Mouse (Mus musculus) liver, postnatal 0 days (tissue): ENCODE results near the gene Ms4a10. TPM values are rescaled to one million over a fixed set of nuclear protein-coding genes. Genes with fewer than 3 reads are reported as not detected.

ENCODE experiments used
- ATAC-seq: fragments of 200-750 bp; cut with Nextera tagmentation; 2 replicates; pipeline ENCODE4 v1.8.0; 2017; ENCODE audit warnings: mild to moderate bottlenecking, moderate library complexity
- DNase-seq: peaks from one replicate; pipeline ENCODE4 v3.0.0-alpha.2; 2016
- H3K27ac ChIP-seq: fragments of 300-500 bp; sonication (generic); 2 replicates; pipeline ENCODE4 v1.5.1; 2014; ENCODE audit warnings: antibody characterized with exemption, moderate library complexity, mild to moderate bottlenecking, low read depth
- H3K27me3 ChIP-seq: fragments of 300-500 bp; sonication (generic); 2 replicates; pipeline ENCODE4 v1.6.1; 2014; ENCODE audit warnings: low read length, control low read depth, mixed read lengths; ENCODE audit not compliant: insufficient read depth
- H3K36me3 ChIP-seq: fragments of 300-500 bp; sonication (generic); replicated peaks from 2 replicates; pipeline ENCODE4 v1.6.1; 2014; ENCODE audit warnings: mild to moderate bottlenecking, control low read depth, low read length, moderate library complexity, mixed read lengths; ENCODE audit not compliant: insufficient read depth
- H3K4me1 ChIP-seq: fragments of 300-500 bp; sonication (generic); 2 replicates; pipeline ENCODE4 v1.6.1; 2014; ENCODE audit warnings: antibody characterized with exemption, mild to moderate bottlenecking, control low read depth; ENCODE audit not compliant: insufficient read depth
- H3K4me2 ChIP-seq: fragments of 300-500 bp; sonication (generic); 2 replicates; pipeline ENCODE4 v1.6.1; 2014; ENCODE audit warnings: low read depth, mild to moderate bottlenecking, low read length, moderate library complexity, mixed read lengths
- H3K4me3 ChIP-seq: fragments of 300-500 bp; sonication (generic); 2 replicates; pipeline ENCODE4 v1.5.1; 2014; ENCODE audit warnings: low read depth, low read length
- H3K9ac ChIP-seq: fragments of 300-500 bp; sonication (generic); replicated peaks from 2 replicates; pipeline ENCODE4 v1.6.1; 2014; ENCODE audit warnings: mild to moderate bottlenecking, moderate library complexity
- H3K9me3 ChIP-seq: fragments of 300-500 bp; sonication (generic); 2 replicates; pipeline ENCODE4 v1.6.1; 2016; ENCODE audit warnings: mild to moderate bottlenecking, control low read depth, low read length, mixed read lengths
- CTCF ChIP-seq: sonication (generic); IDR thresholded peaks from 2 replicates; pipeline ENCODE4 v1.5.1; 2016; ENCODE audit warnings: antibody characterized with exemption, low read depth
- EP300 ChIP-seq: IDR thresholded peaks from 2 replicates; pipeline ENCODE4 v1.6.1; 2016; ENCODE audit warnings: antibody characterized with exemption, low read depth, mild to moderate bottlenecking
- WGBS: fragments of 180-500 bp; shearing (Covaris S2); extraction: QIAGEN DNeasy Blood & Tissue Kit; methylation state at CpG from one replicate; pipeline ENCODE4 v1.1.7; 2014; ENCODE audit not compliant: insufficient replicate concordance; 5-methylcytosine and 5-hydroxymethylcytosine counted together
- polyA plus RNA-seq: library from polyadenylated mRNA; unstranded; fragments of >200 nt; fragmentation: Nextera tagmentation; extraction: Ambion mirVana; gene quantifications from 2 replicates; pipeline ENCODE4 v1.2.1, GENCODE M21; 2015

Ms4a10 gene
- polyA plus RNA-seq, 1 experiment from 2014 or later: not detected

GRCm38 (mm10) chr19:10968578-10968977 is 5.9 kb downstream of the Ms4a10 start:
- 79% methylated on average over 7 of the region's 7 CpGs for WGBS
- Histone ChIP-seq H3K9me3 (no peaks in the 10 kb centered on the region; the same call in 1 of the 2 replicates), H3K27ac (no peak overlapping the region), H3K4me3 (no peak overlapping the region), H3K4me1 (no peaks in the 10 kb centered on the region; the same call in 1 of the 2 replicates), H3K27me3 (no peaks in the 10 kb centered on the region), H3K9ac (no peak overlapping the region), H3K4me2 (no peak overlapping the region), H3K36me3 (no peaks in the 10 kb centered on the region)
- DNase-seq: no peak
- no peak for ATAC-seq
- TF ChIP-seq CTCF (no peak), EP300 (no peak)

- Histone ChIP-seq H3K4me2 (no peak overlapping the region), H3K27me3 (no peaks in the 10 kb centered on the region), H3K9ac (no peak overlapping the region), H3K27ac (no peak overlapping the region), H3K9me3 (no peaks in the 10 kb centered on the region), H3K36me3 (no peaks in the 10 kb centered on the region), H3K4me3 (no peak overlapping the region), H3K4me1 (no peaks in the 10 kb centered on the region; the same call in 1 of the 2 replicates)
- ATAC-seq (no peak), DNase-seq (no peak)
- TF ChIP-seq EP300 (no peak), CTCF (no peak)
- 74% methylated on average over 7 of the region's 7 CpGs for whole genome bisulfite sequencing
These were observed 8.7 kb downstream of the Ms4a10 start for GRCm38 (mm10) chr19:10965721-10966120.

- Histone ChIP-seq H3K9ac (no peak overlapping the region), H3K27me3 (no peaks in the 10 kb centered on the region), H3K4me3 (no peak overlapping the region), H3K4me1 (no peaks in the 10 kb centered on the region), H3K36me3 (no peaks in the 10 kb centered on the region), H3K27ac (no peak overlapping the region), H3K9me3 (no peaks in the 10 kb centered on the region), H3K4me2 (no peak overlapping the region)
- DNase-seq (no peak), ATAC-seq (no peak)
- WGBS: 41% methylated on average over 12 of the region's 12 CpGs
- TF ChIP-seq EP300 (no peak), CTCF (no peak)
These were observed 14.5 kb downstream of the Ms4a10 start for GRCm38 (mm10) chr19:10959978-10960346.

GRCm38 (mm10) chr19:10959085-10959977 is 15.1 kb downstream of the Ms4a10 start:
- no peak overlapping the region for H3K9ac ChIP-seq
- DNase-seq (no peak), ATAC-seq (peak; percentile 56)
- no peak overlapping the region for H3K4me3 ChIP-seq
- H3K27ac ChIP-seq: no peak overlapping the region
- no peak overlapping the region; the same call in 1 of the 2 replicates for H3K4me2 ChIP-seq
- whole genome bisulfite sequencing: 23% methylated on average over 11 of the region's 11 CpGs
- peak; percentile 83 for TF ChIP-seq CTCF
- no peak for TF ChIP-seq EP300
- H3K36me3 ChIP-seq: no peaks in the 10 kb centered on the region
- H3K9me3 ChIP-seq: no peaks in the 10 kb centered on the region
- no peaks in the 10 kb centered on the region for H3K27me3 ChIP-seq
- no peaks in the 10 kb centered on the region for H3K4me1 ChIP-seq

- Histone ChIP-seq H3K27me3 (peaks cover 3% of the 10 kb centered on the region; the same call in 1 of the 2 replicates), H3K4me3 (no peak overlapping the region), H3K9ac (0 out of 2 replicates have a peak overlapping the region, but pooled peaks have one; percentile 1), H3K27ac (peak overlapping the region; percentile 29; the same call in 1 of the 2 replicates), H3K4me2 (no peak overlapping the region), H3K36me3 (no peaks in the 10 kb centered on the region), H3K4me1 (peaks cover 10% of the 10 kb centered on the region), H3K9me3 (no peaks in the 10 kb centered on the region)
- WGBS: 57% methylated on average over 11 of the region's 11 CpGs
- ATAC-seq: no peak
- DNase-seq: no peak
- TF ChIP-seq EP300 (no peak), CTCF (no peak)
These were observed 22.2 kb downstream of the Ms4a10 start for GRCm38 (mm10) chr19:10952021-10952939.
